Mouse (Mus musculus): ENCODE data around the gene Prph. TPM values are rescaled to one million over a fixed set of nuclear protein-coding genes. Genes with fewer than 3 reads are reported as not detected.

Prph gene
- polyA plus RNA-seq, 1 experiment from 2014 or later: 7.1 TPM

DNA sequence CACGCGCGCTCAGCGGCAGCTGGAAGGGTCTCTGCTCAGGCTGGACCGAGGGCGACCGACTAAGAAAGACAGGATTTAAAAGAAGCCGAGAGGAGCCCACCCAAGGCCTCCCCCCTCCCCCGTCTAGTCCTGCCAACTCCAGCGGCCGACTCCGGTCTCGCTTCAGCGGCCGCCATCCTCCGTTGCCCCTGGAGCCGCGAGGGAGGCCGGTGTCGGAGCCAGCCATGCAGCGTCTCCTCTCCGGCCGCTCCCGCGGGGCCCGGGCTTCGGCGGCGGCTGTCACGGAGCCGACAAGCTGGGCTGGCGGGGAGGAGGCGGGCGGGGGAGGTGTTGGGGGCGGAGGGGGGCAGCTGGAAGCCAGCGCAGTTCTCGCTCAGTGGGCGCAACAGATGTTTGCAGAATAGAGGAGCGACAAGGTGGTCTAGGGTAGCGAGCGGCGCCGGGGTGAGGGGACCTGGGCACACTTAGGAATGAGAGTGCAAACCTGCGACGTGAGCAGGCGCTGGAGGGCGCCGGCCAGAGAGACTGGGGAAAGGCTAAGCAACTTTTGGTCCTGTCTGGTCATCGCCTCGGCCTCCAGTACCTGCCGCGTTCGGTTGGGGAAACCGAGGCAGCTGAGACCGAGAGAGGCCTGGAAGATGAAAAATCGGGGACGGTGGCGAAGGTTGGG is 42.0 kb downstream of the Prph start:
- H3K27me3 ChIP-seq (ENCODE audit: control insufficient read depth, insufficient read depth, low read depth, low read length): peaks cover 27% of the 10 kb centered on the region
- ATAC-seq: no peak
- H3K9ac ChIP-seq (ENCODE audit: low read depth, low read length): peak overlapping the region; percentile 47
- no peak overlapping the region for H3K27ac ChIP-seq (ENCODE audit: low read length)
- peak overlapping the region; percentile 69 for H3K4me2 ChIP-seq (ENCODE audit: low read length)
- WGBS: 1% methylated on average over 47 of the region's 58 CpGs
- H3K36me3 ChIP-seq (ENCODE audit: control insufficient read depth, insufficient read depth, low read length): no peaks in the 10 kb centered on the region
- peak overlapping the region; percentile 39 for H3K4me3 ChIP-seq (ENCODE audit: low read depth, low read length)
- peaks cover 37% of the 10 kb centered on the region for H3K4me1 ChIP-seq (ENCODE audit: control insufficient read depth, insufficient read depth, low read length)
- no peaks in the 10 kb centered on the region for H3K9me3 ChIP-seq (replicated peaks; ENCODE audit: control insufficient read depth, low read length, poor library complexity, severe bottlenecking)

DNA sequence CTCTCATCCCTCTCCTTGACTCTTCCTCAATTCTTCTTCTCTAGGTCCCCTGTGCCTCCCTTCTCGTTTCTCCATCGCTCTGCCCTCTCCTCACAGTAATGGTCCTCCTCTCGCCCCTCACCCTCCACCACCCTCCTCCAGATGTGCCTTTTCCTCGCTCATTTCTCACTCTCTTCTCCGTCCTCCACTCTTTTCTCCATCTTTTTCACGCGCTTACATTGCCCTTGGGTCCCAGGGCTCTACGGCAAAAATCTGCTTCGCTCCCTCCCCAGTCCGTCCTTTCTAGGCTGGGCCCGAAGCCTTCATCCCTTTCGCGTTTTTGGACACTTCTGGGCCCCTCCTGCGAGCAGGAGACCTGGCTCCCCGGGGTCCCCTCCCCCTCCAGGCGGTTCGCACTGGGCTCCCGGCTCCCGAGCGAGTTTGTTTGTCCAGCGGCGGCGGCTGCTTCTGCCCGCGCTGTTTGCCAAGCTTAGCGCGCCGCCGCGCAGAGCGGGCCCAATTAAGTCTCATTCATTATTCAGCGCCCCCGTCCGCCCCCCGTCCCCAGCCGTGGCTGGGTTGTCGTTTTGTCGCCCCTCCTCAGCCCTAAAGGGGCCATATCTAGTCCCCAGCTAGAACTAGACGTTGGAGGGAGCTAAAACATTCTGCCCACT is 43.0 kb downstream of the Prph start:
- ATAC-seq: no peak
- Histone ChIP-seq H3K27ac (ENCODE audit: low read length) (no peak overlapping the region), H3K9me3 (replicated peaks; ENCODE audit: control insufficient read depth, low read length, poor library complexity, severe bottlenecking) (no peaks in the 10 kb centered on the region), H3K4me2 (ENCODE audit: low read length) (peak overlapping the region; percentile 69), H3K27me3 (ENCODE audit: control insufficient read depth, insufficient read depth, low read depth, low read length) (peaks cover 27% of the 10 kb centered on the region), H3K36me3 (ENCODE audit: control insufficient read depth, insufficient read depth, low read length) (no peaks in the 10 kb centered on the region), H3K4me1 (ENCODE audit: control insufficient read depth, insufficient read depth, low read length) (peaks cover 37% of the 10 kb centered on the region), H3K4me3 (ENCODE audit: low read depth, low read length) (peak overlapping the region; percentile 39), H3K9ac (ENCODE audit: low read depth, low read length) (peak overlapping the region; percentile 41)
- WGBS: under 1% methylated on average over 39 of the region's 39 CpGs

DNA sequence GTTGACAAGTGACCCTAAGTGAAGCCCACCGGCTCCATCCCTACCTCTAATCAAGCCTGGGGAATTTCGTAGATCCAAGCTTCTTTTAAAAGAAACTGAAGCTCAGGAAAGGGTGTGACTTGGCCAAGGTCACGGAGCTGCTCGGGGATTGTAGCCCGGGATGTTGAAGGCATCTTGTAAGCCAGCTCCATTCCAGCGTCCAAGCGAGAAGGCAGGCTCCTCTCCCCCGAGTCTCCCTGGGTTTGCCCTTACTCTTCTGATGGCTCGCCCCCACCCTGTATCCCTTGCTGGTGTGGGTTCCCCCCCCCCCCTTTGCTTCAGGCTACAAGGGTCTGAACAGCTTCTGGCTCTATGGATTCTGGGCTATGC is 43.5 kb downstream of the Prph start:
- no peak overlapping the region for H3K27ac ChIP-seq (ENCODE audit: low read length)
- no peaks in the 10 kb centered on the region for H3K9me3 ChIP-seq (replicated peaks; ENCODE audit: control insufficient read depth, low read length, poor library complexity, severe bottlenecking)
- H3K36me3 ChIP-seq (ENCODE audit: control insufficient read depth, insufficient read depth, low read length): no peaks in the 10 kb centered on the region
- H3K9ac ChIP-seq (ENCODE audit: low read depth, low read length): peak overlapping the region; percentile 41; the same call in 1 of the 2 replicates
- H3K4me2 ChIP-seq (ENCODE audit: low read length): peak overlapping the region; percentile 69
- peaks cover 32% of the 10 kb centered on the region for H3K4me1 ChIP-seq (ENCODE audit: control insufficient read depth, insufficient read depth, low read length)
- H3K4me3 ChIP-seq (ENCODE audit: low read depth, low read length): peak overlapping the region; percentile 39; the same call in 1 of the 2 replicates
- 0% methylated on average over 9 of the region's 9 CpGs for WGBS
- no peak for ATAC-seq
- H3K27me3 ChIP-seq (ENCODE audit: control insufficient read depth, insufficient read depth, low read depth, low read length): peaks cover 27% of the 10 kb centered on the region

DNA sequence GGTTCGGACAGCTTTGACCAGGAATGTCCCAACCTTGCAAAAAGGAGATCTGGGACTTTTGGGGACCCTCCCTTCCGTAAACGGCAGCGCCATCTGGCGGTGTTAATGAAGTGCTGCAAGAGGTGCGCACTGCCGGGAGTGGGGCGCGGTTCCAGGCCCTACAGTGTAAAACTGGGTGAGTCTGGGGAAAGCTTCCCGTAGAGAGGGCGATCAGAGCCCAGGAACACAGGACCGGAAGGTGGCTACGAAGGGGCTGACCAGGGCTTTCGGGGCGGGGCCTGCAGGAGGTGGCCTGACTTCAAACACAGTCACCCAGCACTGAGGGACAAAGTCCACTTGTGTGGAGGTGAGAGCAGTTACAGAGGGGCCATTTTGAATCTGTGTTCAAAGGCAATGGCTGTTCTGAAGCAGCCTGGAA is 44.2 kb downstream of the Prph start:
- WGBS: 1% methylated on average over 15 of the region's 15 CpGs
- no peak overlapping the region for H3K4me3 ChIP-seq (ENCODE audit: low read depth, low read length)

DNA sequence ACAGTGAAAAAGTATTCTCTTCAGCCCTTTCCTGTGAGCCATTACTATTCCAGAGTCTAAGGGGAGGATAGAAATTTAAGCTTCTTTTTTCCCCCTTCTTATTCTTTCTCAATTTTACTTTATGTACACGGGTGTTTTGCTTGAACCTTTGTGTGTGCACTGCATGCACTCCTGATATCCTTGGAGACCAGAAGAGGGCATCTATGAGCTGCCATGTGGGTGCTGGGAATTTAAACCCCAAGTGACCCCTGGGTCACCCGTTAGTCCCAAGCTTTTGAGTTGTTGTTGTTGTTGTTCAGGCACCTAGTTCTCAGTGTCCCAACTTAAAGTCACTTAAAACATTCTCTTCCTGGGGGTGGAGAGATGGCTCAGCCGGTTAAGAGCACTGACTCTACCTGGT is 45.0 kb downstream of the Prph start:
- no peak overlapping the region for H3K4me3 ChIP-seq (ENCODE audit: low read depth, low read length)
- WGBS: 51% methylated on average over 3 of the region's 3 CpGs
- H3K4me2 ChIP-seq (ENCODE audit: low read length): no peak overlapping the region
- ATAC-seq: no peak
- H3K27ac ChIP-seq (ENCODE audit: low read length): no peak overlapping the region
- peaks cover 23% of the 10 kb centered on the region for H3K27me3 ChIP-seq (ENCODE audit: control insufficient read depth, insufficient read depth, low read depth, low read length)
- H3K36me3 ChIP-seq (ENCODE audit: control insufficient read depth, insufficient read depth, low read length): no peaks in the 10 kb centered on the region
- no peaks in the 10 kb centered on the region for H3K9me3 ChIP-seq (replicated peaks; ENCODE audit: control insufficient read depth, low read length, poor library complexity, severe bottlenecking)
- peaks cover 24% of the 10 kb centered on the region for H3K4me1 ChIP-seq (ENCODE audit: control insufficient read depth, insufficient read depth, low read length)
- H3K9ac ChIP-seq (ENCODE audit: low read depth, low read length): no peak overlapping the region

More for the DNA sequence above, 44.2 kb downstream of the Prph start:
- Histone ChIP-seq H3K27me3 (ENCODE audit: control insufficient read depth, insufficient read depth, low read depth, low read length) (peaks cover 27% of the 10 kb centered on the region), H3K4me2 (ENCODE audit: low read length) (0 out of 2 replicates have a peak overlapping the region, but pooled peaks have one; percentile 1), H3K4me1 (ENCODE audit: control insufficient read depth, insufficient read depth, low read length) (peaks cover 29% of the 10 kb centered on the region), H3K27ac (ENCODE audit: low read length) (no peak overlapping the region), H3K36me3 (ENCODE audit: control insufficient read depth, insufficient read depth, low read length) (no peaks in the 10 kb centered on the region), H3K9ac (ENCODE audit: low read depth, low read length) (no peak overlapping the region), H3K9me3 (replicated peaks; ENCODE audit: control insufficient read depth, low read length, poor library complexity, severe bottlenecking) (no peaks in the 10 kb centered on the region)
- ATAC-seq: no peak

DNA sequence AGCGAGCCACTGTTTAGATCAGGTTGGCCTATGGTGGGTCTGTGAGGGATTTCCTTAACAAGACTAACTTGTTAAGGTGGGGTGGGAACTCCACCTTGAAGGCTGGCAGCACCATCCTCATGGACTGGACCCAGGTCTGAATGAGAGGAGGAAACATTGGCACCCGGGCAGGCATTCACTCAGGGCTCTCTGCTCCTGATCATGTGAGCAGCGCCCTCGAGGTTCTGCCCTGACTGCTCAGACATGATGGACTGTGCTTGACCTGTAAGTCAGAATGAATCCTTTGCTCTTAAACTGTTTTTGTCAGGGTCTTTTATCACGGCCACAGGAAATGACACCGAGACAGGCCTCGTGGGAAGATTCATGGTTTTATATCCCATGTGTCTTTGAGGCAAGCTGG is 50.3 kb downstream of the Prph start:
- H3K27ac ChIP-seq (ENCODE audit: low read length): no peak overlapping the region
- H3K4me2 ChIP-seq (ENCODE audit: low read length): no peak overlapping the region
- no peaks in the 10 kb centered on the region for H3K4me1 ChIP-seq (ENCODE audit: control insufficient read depth, insufficient read depth, low read length)
- WGBS: 85% methylated on average over 7 of the region's 7 CpGs
- no peaks in the 10 kb centered on the region for H3K27me3 ChIP-seq (ENCODE audit: control insufficient read depth, insufficient read depth, low read depth, low read length)
- ATAC-seq: no peak
- no peak overlapping the region for H3K9ac ChIP-seq (ENCODE audit: low read depth, low read length)
- H3K4me3 ChIP-seq (ENCODE audit: low read depth, low read length): no peak overlapping the region
- H3K36me3 ChIP-seq (ENCODE audit: control insufficient read depth, insufficient read depth, low read length): no peaks in the 10 kb centered on the region
- no peaks in the 10 kb centered on the region for H3K9me3 ChIP-seq (replicated peaks; ENCODE audit: control insufficient read depth, low read length, poor library complexity, severe bottlenecking)

DNA sequence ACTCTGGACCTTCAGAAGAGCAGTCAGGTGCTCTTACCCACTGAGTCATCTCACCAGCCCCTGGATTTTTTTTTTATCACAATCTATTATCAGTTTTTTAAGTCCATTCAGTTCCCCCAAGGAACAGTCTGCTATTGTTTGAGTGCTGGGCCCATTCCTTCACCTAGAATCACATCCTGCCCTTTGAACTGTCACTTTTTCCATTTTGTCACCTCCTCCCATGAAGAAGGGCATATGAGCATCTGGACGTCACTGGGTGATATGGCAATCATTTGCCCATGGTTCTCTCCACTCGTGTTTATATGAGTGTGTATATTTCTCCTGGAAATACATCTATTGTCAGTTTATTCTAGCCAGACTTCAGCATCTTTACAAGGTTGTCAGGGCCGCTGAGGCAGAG is 52.9 kb downstream of the Prph start:
- H3K9ac ChIP-seq (ENCODE audit: low read depth, low read length): no peak overlapping the region
- no peak for ATAC-seq
- no peaks in the 10 kb centered on the region for H3K9me3 ChIP-seq (replicated peaks; ENCODE audit: control insufficient read depth, low read length, poor library complexity, severe bottlenecking)
- 78% methylated on average over 3 of the region's 3 CpGs for WGBS
- H3K27me3 ChIP-seq (ENCODE audit: control insufficient read depth, insufficient read depth, low read depth, low read length): no peaks in the 10 kb centered on the region
- no peak overlapping the region for H3K27ac ChIP-seq (ENCODE audit: low read length)
- no peaks in the 10 kb centered on the region for H3K4me1 ChIP-seq (ENCODE audit: control insufficient read depth, insufficient read depth, low read length)
- H3K4me3 ChIP-seq (ENCODE audit: low read depth, low read length): no peak overlapping the region
- no peaks in the 10 kb centered on the region for H3K36me3 ChIP-seq (ENCODE audit: control insufficient read depth, insufficient read depth, low read length)
- no peak overlapping the region for H3K4me2 ChIP-seq (ENCODE audit: low read length)

Small RNAs within 50 kb of the gene (microRNA-seq; reads per million reads assigned to microRNA genes)
- 0.69 reads per million for gene Mir6960

Other genes starting within 250 kb of the Prph start
- 0.35 and 0.42 TPM in 2 replicates for gene Ddn, start 245.7 kb upstream of the Prph start, polyA plus RNA-seq (2015; fragmentation: Nextera tagmentation; extraction: Ambion mirVana)
- gene Prkag1, start 223.7 kb upstream of the Prph start, polyA plus RNA-seq (2015; fragmentation: Nextera tagmentation; extraction: Ambion mirVana): 72.9 and 73.1 TPM in 2 replicates
- 10.1 and 11.8 TPM in 2 replicates for gene Kmt2d, start 184.0 kb upstream of the Prph start, polyA plus RNA-seq (2015; fragmentation: Nextera tagmentation; extraction: Ambion mirVana)
- 37.2 and 38.7 TPM in 2 replicates for gene Rhebl1, start 160.6 kb upstream of the Prph start, polyA plus RNA-seq (2015; fragmentation: Nextera tagmentation; extraction: Ambion mirVana)
- 0.36 and 0.39 TPM in 2 replicates for gene Dhh, start 156.6 kb upstream of the Prph start, polyA plus RNA-seq (2015; fragmentation: Nextera tagmentation; extraction: Ambion mirVana)
- gene Lmbr1l, start 136.9 kb upstream of the Prph start, polyA plus RNA-seq (2015; fragmentation: Nextera tagmentation; extraction: Ambion mirVana): 27.9 and 33.5 TPM in 2 replicates
- gene Tuba1b, start 120.6 kb upstream of the Prph start, polyA plus RNA-seq (2015; fragmentation: Nextera tagmentation; extraction: Ambion mirVana): 1,165 and 1,361 TPM in 2 replicates
- not detected in 2 replicates for gene Gm49450, start 101.6 kb upstream of the Prph start, polyA plus RNA-seq (2015; fragmentation: Nextera tagmentation; extraction: Ambion mirVana)
- 17,735 and 17,910 TPM in 2 replicates for gene Tuba1a, start 101.5 kb upstream of the Prph start, polyA plus RNA-seq (2015; fragmentation: Nextera tagmentation; extraction: Ambion mirVana)
- 11.6 and 12.5 TPM in 2 replicates for gene Tuba1c, start 25.3 kb upstream of the Prph start, polyA plus RNA-seq (2015; fragmentation: Nextera tagmentation; extraction: Ambion mirVana)
- gene Troap, start 19.4 kb downstream of the Prph start, polyA plus RNA-seq (2015; fragmentation: Nextera tagmentation; extraction: Ambion mirVana): 3.2 and 4.9 TPM in 2 replicates
- 7.2 and 7.8 TPM in 2 replicates for gene C1ql4, start 32.6 kb downstream of the Prph start, polyA plus RNA-seq (2015; fragmentation: Nextera tagmentation; extraction: Ambion mirVana)
- 0.75 and 1.3 TPM in 2 replicates for gene Dnajc22, start 38.0 kb downstream of the Prph start, polyA plus RNA-seq (2015; fragmentation: Nextera tagmentation; extraction: Ambion mirVana)
- gene Spats2, start 70.7 kb downstream of the Prph start, polyA plus RNA-seq (2015; fragmentation: Nextera tagmentation; extraction: Ambion mirVana): 28.0 and 32.2 TPM in 2 replicates
- 0.25 and 0.50 TPM in 2 replicates for gene Kcnh3, start 169.7 kb downstream of the Prph start, polyA plus RNA-seq (2015; fragmentation: Nextera tagmentation; extraction: Ambion mirVana)
- gene Mcrs1, start 196.8 kb downstream of the Prph start, polyA plus RNA-seq (2015; fragmentation: Nextera tagmentation; extraction: Ambion mirVana): 209 and 211 TPM in 2 replicates
- 122 and 130 TPM in 2 replicates for gene Prpf40b, start 239.9 kb downstream of the Prph start, polyA plus RNA-seq (2015; fragmentation: Nextera tagmentation; extraction: Ambion mirVana)
- 0.53 and 0.73 TPM in 2 replicates for gene Fam186b, start 240.7 kb downstream of the Prph start, polyA plus RNA-seq (2015; fragmentation: Nextera tagmentation; extraction: Ambion mirVana)